Mouse (Mus musculus) CH12.LX (cell line): Measurements from ENCODE around the gene Cdkl3.

ENCODE experiments used
- CTCF ChIP-seq, 2 experiments: IDR thresholded peaks in 1 of 2; conservative IDR thresholded peaks in 1 of 2; 2 replicates each; pipeline ENCODE4 v1.5.1; 2011 to 2012; ENCODE audit warnings: low read depth in 2 of 2, low read length in 2 of 2, improper control_type of control experiment in 1 of 2, inconsistent platforms in 1 of 2, mild to moderate bottlenecking in 1 of 2, moderate library complexity in 1 of 2
- ELF1 ChIP-seq: IDR thresholded peaks from 2 replicates; pipeline ENCODE4 v1.6.1; 2014; ENCODE audit warnings: low read depth, mild to moderate bottlenecking, inconsistent platforms, low read length, improper control_type of control experiment
- EP300 ChIP-seq: IDR thresholded peaks from 2 replicates; pipeline ENCODE4 v1.6.1; 2011; ENCODE audit warnings: low read length, improper control_type of control experiment
- NELFE ChIP-seq: IDR thresholded peaks from 2 replicates; pipeline ENCODE4 v1.6.1; 2011; ENCODE audit warnings: low read depth, low read length, improper control_type of control experiment
- POLR2A ChIP-seq: IDR thresholded peaks from 2 replicates; pipeline ENCODE4 v1.6.1; 2011; ENCODE audit warnings: low read depth, mild to moderate bottlenecking, improper control_type of control experiment, low read length
- RAD21 ChIP-seq: IDR thresholded peaks from 2 replicates; pipeline ENCODE4 v1.6.1; 2011; ENCODE audit warnings: low read depth, mild to moderate bottlenecking, low read length, improper control_type of control experiment, moderate library complexity
- UBTF ChIP-seq: IDR thresholded peaks from 2 replicates; pipeline ENCODE4 v1.6.1; 2012; ENCODE audit warnings: low read depth, mild to moderate bottlenecking, inconsistent platforms, low read length, improper control_type of control experiment, moderate library complexity
- ZC3H11A ChIP-seq: IDR thresholded peaks from 2 replicates; pipeline ENCODE4 v1.6.1; 2012; ENCODE audit warnings: low read depth, mild to moderate bottlenecking, inconsistent platforms, low read length, improper control_type of control experiment

GRCm38 (mm10) chr11:52043224-52043623 lies 39.2 kb downstream of the Cdkl3 start:
- TF ChIP-seq NELFE (no peak), RAD21 (peak; percentile 85), EP300 (no peak), UBTF (no peak), POLR2A (no peak), ZC3H11A (no peak), CTCF (conservative IDR thresholded peaks at IDR 0.05 in 1 of 2, IDR thresholded peaks at IDR 0.05 in 1 of 2; ENCODE audit: low read depth in 2 of 2, low read length in 2 of 2) (peak; percentile 5 to 81; a peak in 2 of 4 replicates), ELF1 (0 out of 2 replicates have a peak, but pooled peaks have one; percentile 18)
